Mouse (Mus musculus): ENCODE results near the gene Gm4450. TPM values are rescaled to one million over a fixed set of nuclear protein-coding genes. Genes with fewer than 3 reads are reported as not detected.
"Not testable (repeated sequence)": the region's sequence is repeated elsewhere in the genome, so short reads cannot be mapped to it uniquely, and the experiment has no call there.

Gm4450 gene
- polyA plus RNA-seq, 1 experiment, result not detected

GRCm38 (mm10) chr3:98406569-98407144 is 50.3 kb downstream of the Gm4450 start:
- H3K9ac ChIP-seq (ENCODE audit: low read depth, poor library complexity, severe bottlenecking); H3K9me3 ChIP-seq (replicated peaks; ENCODE audit: control insufficient read depth, insufficient read depth, low read length, poor library complexity, severe bottlenecking); H3K36me3 ChIP-seq (ENCODE audit: control insufficient read depth, insufficient read depth, low read length, poor library complexity, severe bottlenecking); H3K27ac ChIP-seq (ENCODE audit: insufficient read depth, low read length); H3K27me3 ChIP-seq (ENCODE audit: control insufficient read depth, insufficient read depth, low read length, poor library complexity, severe bottlenecking); H3K4me3 ChIP-seq (ENCODE audit: low read depth, low read length); H3K4me1 ChIP-seq (ENCODE audit: control insufficient read depth, insufficient read depth, low read length): not testable (repeated sequence)
- TF ChIP-seq EP300 (IDR thresholded peaks at IDR 0.05; ENCODE audit: insufficient read depth, low read depth, low read length), result peak; percentile 42; the same call in 1 of the 2 replicates

GRCm38 (mm10) chr3:98405877-98406276 is 51.0 kb downstream of the Gm4450 start:
- H3K4me3 ChIP-seq (ENCODE audit: low read depth, low read length); H3K9me3 ChIP-seq (replicated peaks; ENCODE audit: control insufficient read depth, insufficient read depth, low read length, poor library complexity, severe bottlenecking); H3K9ac ChIP-seq (ENCODE audit: low read depth, poor library complexity, severe bottlenecking); H3K27ac ChIP-seq (ENCODE audit: insufficient read depth, low read length); H3K4me1 ChIP-seq (ENCODE audit: control insufficient read depth, insufficient read depth, low read length); H3K36me3 ChIP-seq (ENCODE audit: control insufficient read depth, insufficient read depth, low read length, poor library complexity, severe bottlenecking); H3K27me3 ChIP-seq (ENCODE audit: control insufficient read depth, insufficient read depth, low read length, poor library complexity, severe bottlenecking): not testable (repeated sequence)

- not testable (repeated sequence) for H3K27me3 ChIP-seq (ENCODE audit: control insufficient read depth, insufficient read depth, low read length, poor library complexity, severe bottlenecking); H3K4me3 ChIP-seq (ENCODE audit: low read depth, low read length); H3K9ac ChIP-seq (ENCODE audit: low read depth, poor library complexity, severe bottlenecking); H3K36me3 ChIP-seq (ENCODE audit: control insufficient read depth, insufficient read depth, low read length, poor library complexity, severe bottlenecking); H3K9me3 ChIP-seq (replicated peaks; ENCODE audit: control insufficient read depth, insufficient read depth, low read length, poor library complexity, severe bottlenecking); H3K27ac ChIP-seq (ENCODE audit: insufficient read depth, low read length); H3K4me1 ChIP-seq (ENCODE audit: control insufficient read depth, insufficient read depth, low read length)
These were observed 52.5 kb downstream of the Gm4450 start for GRCm38 (mm10) chr3:98404268-98404895.

Other genes with a start within 250 kb of the Gm4450 start
- not detected in 2 replicates for gene Reg4, start 235.0 kb downstream of the Gm4450 start, polyA plus RNA-seq (2011; ENCODE audit: insufficient read depth, insufficient read length, low read depth, missing spikeins)
- not detected in 2 replicates for gene Hmgcs2, start 176.7 kb downstream of the Gm4450 start, polyA plus RNA-seq (2011; ENCODE audit: insufficient read depth, insufficient read length, low read depth, missing spikeins)
- gene Phgdh, start 117.1 kb downstream of the Gm4450 start, polyA plus RNA-seq (2011; ENCODE audit: insufficient read depth, insufficient read length, low read depth, missing spikeins), result 118 and 125 TPM in 2 replicates
- gene Zfp697, start 74.7 kb downstream of the Gm4450 start, polyA plus RNA-seq (2011; ENCODE audit: insufficient read depth, insufficient read length, low read depth, missing spikeins), result 7.3 and 8.2 TPM in 2 replicates
- gene Hsd3b4, start 53.4 kb upstream of the Gm4450 start, polyA plus RNA-seq (2011; ENCODE audit: insufficient read depth, insufficient read length, low read depth, missing spikeins), result not detected in 2 replicates
- not detected in 2 replicates for gene Gm10681, start 131.7 kb upstream of the Gm4450 start, polyA plus RNA-seq (2011; ENCODE audit: insufficient read depth, insufficient read length, low read depth, missing spikeins)
- gene Hsd3b5, start 173.1 kb upstream of the Gm4450 start, polyA plus RNA-seq (2011; ENCODE audit: insufficient read depth, insufficient read length, low read depth, missing spikeins), result not detected in 2 replicates